Mouse (Mus musculus) cerebellum, adult 9-10 months (tissue): ENCODE results near the gene Mgea5.

ENCODE experiments used
- DNase-seq: peaks from one replicate; pipeline ENCODE4 v3.0.0; 2022

Gene Mgea5

GRCm38 (mm10) chr19:45725677-45726277, 57.9 kb downstream of the Mgea5 start:
- no peak for DNase-seq

GRCm38 (mm10) chr19:45722188-45722587, 61.4 kb downstream of the Mgea5 start:
- DNase-seq = no peak

DNA sequence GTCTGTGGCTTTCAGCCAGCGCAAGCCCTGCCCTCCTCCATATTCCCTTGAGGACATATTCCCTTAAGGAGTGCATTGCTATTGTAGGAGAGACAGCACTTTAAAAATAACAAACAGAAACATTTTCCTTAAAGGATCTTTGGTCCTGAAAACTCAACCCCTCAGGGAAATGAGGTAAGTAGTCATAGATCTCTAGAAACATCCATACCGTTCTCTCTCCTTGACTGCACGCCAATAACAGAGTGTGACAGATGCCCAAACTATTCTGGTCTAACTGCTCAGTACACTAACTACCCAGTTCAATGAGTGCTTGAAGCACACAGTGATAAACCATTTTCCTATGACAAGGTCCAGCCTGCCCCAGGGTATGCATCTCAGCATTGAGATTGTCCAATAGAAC, 65.4 kb downstream of the Mgea5 start:
- DNase-seq = no peak

GRCm38 (mm10) chr19:45717493-45718220, 66.0 kb downstream of the Mgea5 start:
- DNase-seq = peak; percentile 63

DNA sequence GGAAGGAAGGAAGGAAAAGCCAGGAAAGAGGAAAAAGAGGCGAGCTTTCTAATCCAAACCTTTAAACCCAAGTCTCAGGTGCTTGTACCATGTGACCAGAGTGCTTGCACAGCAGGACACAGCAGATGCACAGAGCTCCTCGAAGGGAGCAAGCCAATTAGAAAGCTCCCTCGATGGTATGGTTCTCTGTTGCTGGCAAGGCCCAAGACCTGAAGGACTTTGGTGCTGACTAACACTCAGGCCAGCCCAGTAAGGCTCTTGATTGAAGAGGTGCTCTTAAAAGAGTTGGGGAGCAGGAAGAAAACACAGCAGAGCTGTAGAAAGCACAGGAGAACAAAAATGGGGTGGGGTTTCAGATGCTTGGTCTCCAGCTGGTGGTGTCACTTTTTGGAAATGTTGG, 74.9 kb downstream of the Mgea5 start:
- no peak for DNase-seq
